Mouse (Mus musculus): Measurements from ENCODE around the gene Unc5a. TPM values are rescaled to one million over a fixed set of nuclear protein-coding genes. Genes with fewer than 3 reads are reported as not detected.

Gene Unc5a
- polyA plus RNA-seq, 1 experiment from 2014 or later, result 2.1 TPM

DNA sequence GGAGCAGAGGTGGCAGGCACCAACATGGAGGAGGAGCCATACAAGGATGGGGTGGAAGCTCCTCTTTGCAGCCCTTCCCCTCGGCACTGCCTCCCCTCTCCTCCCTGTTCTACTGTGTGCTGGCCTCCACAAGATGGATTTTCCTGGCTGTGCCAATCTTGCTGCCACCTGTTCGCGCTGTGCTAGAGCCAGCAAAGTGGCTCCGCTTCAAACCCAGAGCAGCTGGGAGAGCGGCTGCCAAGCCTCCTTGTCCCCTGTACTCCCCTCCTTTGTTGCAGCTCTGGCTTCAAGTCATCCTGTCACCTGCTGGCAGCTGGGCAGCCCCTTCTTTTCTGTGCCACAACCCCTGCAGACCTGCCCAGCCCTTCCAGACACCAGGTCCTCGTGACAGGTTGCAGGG, 13.0 kb upstream of the Unc5a start:
- no peaks in the 10 kb centered on the region for H3K9me3 ChIP-seq
- WGBS, result 69% methylated on average over 6 of the region's 6 CpGs
- peaks cover 46% of the 10 kb centered on the region for H3K27me3 ChIP-seq (replicated peaks; ENCODE audit: low read depth, poor library complexity, severe bottlenecking)
- H3K27ac ChIP-seq (replicated peaks), result no peak overlapping the region
- no peaks in the 10 kb centered on the region for H3K36me3 ChIP-seq (replicated peaks)
- H3K4me1 ChIP-seq, result peaks cover 9% of the 10 kb centered on the region; the same call in 1 of the 2 replicates
- no peak overlapping the region for H3K4me3 ChIP-seq
- no peak for DNase-seq (ENCODE audit: low spot score)

- Histone ChIP-seq H3K4me1 (peaks cover 11% of the 10 kb centered on the region; the same call in 1 of the 2 replicates), H3K27ac (replicated peaks) (no peak overlapping the region), H3K4me3 (no peak overlapping the region), H3K27me3 (replicated peaks; ENCODE audit: low read depth, poor library complexity, severe bottlenecking) (peaks cover 59% of the 10 kb centered on the region), H3K36me3 (replicated peaks) (no peaks in the 10 kb centered on the region), H3K9me3 (no peaks in the 10 kb centered on the region)
- DNase-seq (ENCODE audit: low spot score), result no peak
- 58% methylated on average over 11 of the region's 11 CpGs for WGBS
Measured at GRCm38 (mm10) chr13:54937885-54938284, 11.3 kb upstream of the Unc5a start.

GRCm38 (mm10) chr13:54938493-54938892, 10.7 kb upstream of the Unc5a start:
- H3K36me3 ChIP-seq (replicated peaks), result no peaks in the 10 kb centered on the region
- H3K9me3 ChIP-seq, result no peaks in the 10 kb centered on the region
- DNase-seq (ENCODE audit: low spot score), result no peak
- H3K27me3 ChIP-seq (replicated peaks; ENCODE audit: low read depth, poor library complexity, severe bottlenecking), result peaks cover 63% of the 10 kb centered on the region
- no peak overlapping the region for H3K4me3 ChIP-seq
- peaks cover 11% of the 10 kb centered on the region; the same call in 1 of the 2 replicates for H3K4me1 ChIP-seq
- 88% methylated on average over 3 of the region's 3 CpGs for WGBS
- H3K27ac ChIP-seq (replicated peaks), result no peak overlapping the region

GRCm38 (mm10) chr13:54944411-54945157, 4.6 kb upstream of the Unc5a start:
- H3K27ac ChIP-seq (replicated peaks), result no peak overlapping the region
- no peaks in the 10 kb centered on the region for H3K9me3 ChIP-seq
- 41% methylated on average over 9 of the region's 9 CpGs for WGBS
- H3K36me3 ChIP-seq (replicated peaks), result no peaks in the 10 kb centered on the region
- no peak overlapping the region for H3K4me3 ChIP-seq
- H3K4me1 ChIP-seq, result peaks cover 17% of the 10 kb centered on the region
- H3K27me3 ChIP-seq (replicated peaks; ENCODE audit: low read depth, poor library complexity, severe bottlenecking), result peaks cover 93% of the 10 kb centered on the region
- no peak for DNase-seq (ENCODE audit: low spot score)

- Histone ChIP-seq H3K9me3 (no peaks in the 10 kb centered on the region), H3K27me3 (replicated peaks; ENCODE audit: low read depth, poor library complexity, severe bottlenecking) (peaks cover 93% of the 10 kb centered on the region), H3K36me3 (replicated peaks) (no peaks in the 10 kb centered on the region), H3K4me3 (no peak overlapping the region), H3K4me1 (peaks cover 25% of the 10 kb centered on the region), H3K27ac (replicated peaks) (no peak overlapping the region)
- 8% methylated on average over 4 of the region's 4 CpGs for WGBS
- DNase-seq (ENCODE audit: low spot score), result peak; percentile 76
Measured at GRCm38 (mm10) chr13:54945332-54945731, 3.9 kb upstream of the Unc5a start.

- H3K36me3 ChIP-seq (replicated peaks), result no peaks in the 10 kb centered on the region
- no peak overlapping the region for H3K27ac ChIP-seq (replicated peaks)
- 83% methylated on average over 1 of the region's 1 CpGs for WGBS
- H3K27me3 ChIP-seq (replicated peaks; ENCODE audit: low read depth, poor library complexity, severe bottlenecking), result peaks cover 100% of the 10 kb centered on the region
- no peak overlapping the region for H3K4me3 ChIP-seq
- no peaks in the 10 kb centered on the region for H3K9me3 ChIP-seq
- no peak for DNase-seq (ENCODE audit: low spot score)
- peaks cover 36% of the 10 kb centered on the region for H3K4me1 ChIP-seq
Measured at GRCm38 (mm10) chr13:54946406-54946805, 2.8 kb upstream of the Unc5a start.

GRCm38 (mm10) chr13:54949592-54949991, 381 bp downstream of the Unc5a start:
- under 1% methylated on average over 44 of the region's 44 CpGs for WGBS
- Histone ChIP-seq H3K27ac (replicated peaks) (peak overlapping the region; percentile 72), H3K36me3 (replicated peaks) (no peaks in the 10 kb centered on the region), H3K9me3 (no peaks in the 10 kb centered on the region), H3K4me3 (peak overlapping the region; percentile 75), H3K27me3 (replicated peaks; ENCODE audit: low read depth, poor library complexity, severe bottlenecking) (peaks cover 100% of the 10 kb centered on the region), H3K4me1 (peaks cover 41% of the 10 kb centered on the region)
- peak; percentile 65 for DNase-seq (ENCODE audit: low spot score)

GRCm38 (mm10) chr13:54950131-54950530, 920 bp downstream of the Unc5a start:
- DNase-seq (ENCODE audit: low spot score), result no peak
- Histone ChIP-seq H3K27ac (replicated peaks) (no peak overlapping the region), H3K4me3 (peak overlapping the region; percentile 75), H3K27me3 (replicated peaks; ENCODE audit: low read depth, poor library complexity, severe bottlenecking) (peaks cover 100% of the 10 kb centered on the region), H3K36me3 (replicated peaks) (no peaks in the 10 kb centered on the region), H3K4me1 (peaks cover 41% of the 10 kb centered on the region), H3K9me3 (no peaks in the 10 kb centered on the region)
- 2% methylated on average over 9 of the region's 9 CpGs for whole genome bisulfite sequencing

DNA sequence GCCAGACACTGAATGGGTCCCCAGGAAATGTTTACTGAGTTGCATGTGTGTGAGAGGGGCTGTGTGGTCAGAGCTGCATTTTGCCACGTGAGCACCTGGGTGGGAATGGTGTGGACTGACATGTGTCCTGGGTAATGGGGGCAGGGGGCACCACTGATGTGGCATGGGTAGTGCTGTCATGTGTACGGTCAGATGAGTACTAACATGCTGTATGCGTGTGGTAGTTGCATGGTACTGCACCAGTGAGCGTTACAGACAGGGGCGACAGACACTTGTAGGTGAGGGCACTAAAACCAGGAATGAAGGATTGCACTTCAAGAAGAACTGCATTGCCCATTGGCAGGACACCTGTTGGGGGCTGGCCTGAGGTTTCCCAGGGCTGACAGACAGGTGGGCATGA, 2.0 kb downstream of the Unc5a start:
- peaks cover 49% of the 10 kb centered on the region for H3K4me1 ChIP-seq
- H3K36me3 ChIP-seq (replicated peaks), result no peaks in the 10 kb centered on the region
- peaks cover 100% of the 10 kb centered on the region for H3K27me3 ChIP-seq (replicated peaks; ENCODE audit: low read depth, poor library complexity, severe bottlenecking)
- no peak overlapping the region for H3K27ac ChIP-seq (replicated peaks)
- DNase-seq (ENCODE audit: low spot score), result no peak
- H3K4me3 ChIP-seq, result no peak overlapping the region; the same call in 1 of the 2 replicates
- no peaks in the 10 kb centered on the region for H3K9me3 ChIP-seq
- WGBS, result 55% methylated on average over 5 of the region's 5 CpGs

- Histone ChIP-seq H3K27me3 (replicated peaks; ENCODE audit: low read depth, poor library complexity, severe bottlenecking) (peaks cover 99% of the 10 kb centered on the region), H3K4me1 (peaks cover 62% of the 10 kb centered on the region), H3K9me3 (no peaks in the 10 kb centered on the region), H3K27ac (replicated peaks) (no peak overlapping the region), H3K36me3 (replicated peaks) (no peaks in the 10 kb centered on the region), H3K4me3 (no peak overlapping the region)
- DNase-seq (ENCODE audit: low spot score), result no peak
- 52% methylated on average over 2 of the region's 2 CpGs for WGBS
Measured at GRCm38 (mm10) chr13:54954745-54955144, 5.5 kb downstream of the Unc5a start.

- Histone ChIP-seq H3K9me3 (no peaks in the 10 kb centered on the region), H3K36me3 (replicated peaks) (no peaks in the 10 kb centered on the region), H3K27ac (replicated peaks) (peak overlapping the region; percentile 79), H3K27me3 (replicated peaks; ENCODE audit: low read depth, poor library complexity, severe bottlenecking) (peaks cover 99% of the 10 kb centered on the region), H3K4me1 (peaks cover 58% of the 10 kb centered on the region), H3K4me3 (peak overlapping the region; percentile 66)
- peak; percentile 83 for DNase-seq (ENCODE audit: low spot score)
- WGBS, result under 1% methylated on average over 61 of the region's 61 CpGs
Measured at GRCm38 (mm10) chr13:54955695-54956471, 6.7 kb downstream of the Unc5a start.

DNA sequence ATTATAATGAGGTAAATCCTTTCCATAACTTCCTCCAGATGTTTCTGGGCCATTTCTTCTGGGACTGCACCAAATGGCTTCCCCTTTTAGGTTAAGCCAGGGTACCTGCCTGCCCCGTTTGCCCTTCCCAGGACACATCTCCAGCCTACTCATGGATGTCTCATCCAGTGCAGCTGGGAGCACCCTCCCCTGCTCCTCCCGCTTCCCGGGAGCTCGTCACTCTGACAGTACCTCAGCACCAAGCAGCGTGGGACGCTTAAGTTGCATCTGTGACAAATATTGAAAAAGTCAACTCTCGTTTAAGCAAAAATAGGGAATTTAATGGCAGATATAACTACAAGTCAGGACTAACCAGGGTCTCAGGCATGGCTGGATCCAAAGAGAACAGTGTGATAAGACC, 8.1 kb downstream of the Unc5a start:
- Histone ChIP-seq H3K4me3 (no peak overlapping the region), H3K9me3 (no peaks in the 10 kb centered on the region), H3K36me3 (replicated peaks) (no peaks in the 10 kb centered on the region), H3K27ac (replicated peaks) (no peak overlapping the region), H3K4me1 (peaks cover 47% of the 10 kb centered on the region), H3K27me3 (replicated peaks; ENCODE audit: low read depth, poor library complexity, severe bottlenecking) (peaks cover 99% of the 10 kb centered on the region)
- WGBS, result 65% methylated on average over 7 of the region's 7 CpGs
- no peak for DNase-seq (ENCODE audit: low spot score)
